Mouse (Mus musculus) hindbrain, embryonic 16.5 days (tissue): ENCODE data around the gene St5. TPM values are rescaled to one million over a fixed set of nuclear protein-coding genes. Genes with fewer than 3 reads are reported as not detected.

ENCODE experiments used
- ATAC-seq: fragments of 200-750 bp; cut with Nextera tagmentation; 2 replicates; pipeline ENCODE4 v1.8.0; 2017; ENCODE audit warnings: moderate TSS enrichment, moderate library complexity
- H3K27ac ChIP-seq: fragments of 300-500 bp; sonication (generic); 2 replicates; pipeline ENCODE4 v1.5.1; 2014; ENCODE audit warnings: low read depth, mild to moderate bottlenecking, control low read depth, low read length, moderate library complexity
- H3K27me3 ChIP-seq: fragments of 300-500 bp; sonication (generic); replicated peaks from 2 replicates; pipeline ENCODE4 v1.6.1; 2014; ENCODE audit warnings: low read length; ENCODE audit not compliant: control insufficient read depth, insufficient read depth
- H3K36me3 ChIP-seq: fragments of 300-500 bp; sonication (generic); 2 replicates; pipeline ENCODE4 v1.6.1; 2014; ENCODE audit warnings: mild to moderate bottlenecking, low read length, moderate library complexity, mixed read lengths; ENCODE audit not compliant: control insufficient read depth, insufficient read depth
- H3K4me1 ChIP-seq: fragments of 300-500 bp; sonication (generic); 2 replicates; pipeline ENCODE4 v1.6.1; 2014; ENCODE audit warnings: low read depth, low read length; ENCODE audit not compliant: control insufficient read depth, insufficient read depth
- H3K4me2 ChIP-seq: fragments of 300-500 bp; sonication (generic); 2 replicates; pipeline ENCODE4 v1.6.1; 2014; ENCODE audit warnings: mild to moderate bottlenecking, low read length, control low read depth, moderate library complexity
- H3K4me3 ChIP-seq: fragments of 300-500 bp; sonication (generic); 2 replicates; pipeline ENCODE4 v1.5.1; 2014; ENCODE audit warnings: mild to moderate bottlenecking, low read length, control low read depth, moderate library complexity
- H3K9ac ChIP-seq: fragments of 300-500 bp; sonication (generic); 2 replicates; pipeline ENCODE4 v1.6.1; 2014; ENCODE audit warnings: low read depth, mild to moderate bottlenecking, control low read depth, low read length, moderate library complexity
- H3K9me3 ChIP-seq: fragments of 300-500 bp; sonication (generic); 2 replicates; pipeline ENCODE4 v1.6.1; 2014; ENCODE audit warnings: mild to moderate bottlenecking, low read length, moderate library complexity; ENCODE audit not compliant: control insufficient read depth
- WGBS: fragments of 180-500 bp; shearing (Covaris S2); extraction: QIAGEN DNeasy Blood & Tissue Kit; methylation state at CpG from one replicate; pipeline ENCODE4 v1.1.7; 2014; 5-methylcytosine and 5-hydroxymethylcytosine counted together
- microRNA-seq: library from miRNA; unstranded; fragments of <30 nt; microRNA quantifications from one replicate; pipeline ENCODE4, GENCODE M21; 2017
- polyA plus RNA-seq: library from polyadenylated mRNA; unstranded; fragments of >200 nt; fragmentation: Nextera tagmentation; extraction: Ambion mirVana; gene quantifications from 2 replicates; pipeline ENCODE4 v1.2.1, GENCODE M21; 2015

The St5 gene
- polyA plus RNA-seq, 1 experiment from 2014 or later: 21.3 TPM

DNA sequence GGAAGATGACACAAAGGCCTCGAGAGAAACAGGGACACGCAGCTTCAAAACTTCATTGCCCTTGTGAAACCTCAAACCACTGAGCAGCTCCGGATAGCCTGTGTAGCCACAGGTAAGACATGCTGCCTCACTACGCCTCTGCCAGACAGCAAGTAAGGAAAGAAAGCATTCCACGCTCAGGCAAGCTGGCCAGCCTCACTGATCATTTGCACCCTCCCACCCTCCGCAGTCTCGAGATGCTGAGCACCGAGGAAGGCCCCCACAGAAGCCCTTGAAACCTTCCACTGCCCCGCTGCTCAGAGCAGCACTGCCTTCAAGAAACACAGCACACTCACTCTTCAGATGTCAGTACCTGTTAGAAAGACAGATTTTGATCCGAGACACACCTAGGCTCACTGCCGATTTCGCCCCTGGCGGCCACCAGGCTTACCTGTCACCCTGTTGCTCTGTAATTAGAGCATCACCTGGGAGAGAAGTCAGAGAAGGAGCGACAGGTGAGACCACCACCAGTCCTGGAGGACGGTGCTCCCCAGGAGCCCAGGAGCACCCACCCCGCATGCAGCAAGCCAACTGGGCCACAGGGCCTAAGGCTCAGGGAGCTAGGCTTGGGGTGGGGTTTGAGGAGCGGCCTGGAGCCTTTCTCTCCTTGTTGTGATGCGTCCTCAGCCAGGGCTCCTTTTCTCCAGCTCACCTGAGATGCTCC, 210.6 kb downstream of the St5 start:
- peak; percentile 43 for ATAC-seq
- H3K4me3 ChIP-seq: peak overlapping the region; percentile 44
- WGBS: 66% methylated on average over 18 of the region's 18 CpGs

DNA sequence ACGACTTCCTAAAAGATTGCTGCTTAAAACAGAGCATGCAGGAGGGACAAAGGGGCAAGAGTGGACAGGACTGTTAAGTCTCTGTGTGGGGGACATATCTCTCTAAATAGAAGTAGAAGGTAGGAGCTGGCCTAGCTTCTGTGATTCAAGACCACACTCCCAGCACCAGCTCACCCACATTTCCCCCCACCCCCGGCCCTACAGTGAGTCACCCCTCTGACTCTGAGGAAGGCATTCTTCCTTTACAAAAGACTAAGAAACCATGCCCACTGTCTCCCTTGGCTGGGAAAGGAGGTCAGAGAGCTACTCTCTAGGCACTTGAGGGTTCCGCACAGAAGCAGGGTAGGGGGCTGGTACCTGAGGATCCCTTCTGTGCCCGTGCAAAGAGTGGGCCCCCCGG, 219.2 kb downstream of the St5 start:
- Histone ChIP-seq H3K4me3 (no peak overlapping the region), H3K9ac (no peak overlapping the region), H3K4me1 (no peaks in the 10 kb centered on the region), H3K27me3 (no peaks in the 10 kb centered on the region), H3K27ac (no peak overlapping the region), H3K9me3 (no peaks in the 10 kb centered on the region), H3K36me3 (no peaks in the 10 kb centered on the region), H3K4me2 (no peak overlapping the region)
- 61% methylated on average over 5 of the region's 5 CpGs for WGBS
- no peak for ATAC-seq

More for the DNA sequence above, 210.6 kb downstream of the St5 start:
- Histone ChIP-seq H3K36me3 (no peaks in the 10 kb centered on the region), H3K27me3 (no peaks in the 10 kb centered on the region), H3K27ac (peak overlapping the region; percentile 62), H3K4me2 (peak overlapping the region; percentile 67), H3K4me1 (peaks cover 20% of the 10 kb centered on the region), H3K9me3 (no peaks in the 10 kb centered on the region), H3K9ac (peak overlapping the region; percentile 64)

DNA sequence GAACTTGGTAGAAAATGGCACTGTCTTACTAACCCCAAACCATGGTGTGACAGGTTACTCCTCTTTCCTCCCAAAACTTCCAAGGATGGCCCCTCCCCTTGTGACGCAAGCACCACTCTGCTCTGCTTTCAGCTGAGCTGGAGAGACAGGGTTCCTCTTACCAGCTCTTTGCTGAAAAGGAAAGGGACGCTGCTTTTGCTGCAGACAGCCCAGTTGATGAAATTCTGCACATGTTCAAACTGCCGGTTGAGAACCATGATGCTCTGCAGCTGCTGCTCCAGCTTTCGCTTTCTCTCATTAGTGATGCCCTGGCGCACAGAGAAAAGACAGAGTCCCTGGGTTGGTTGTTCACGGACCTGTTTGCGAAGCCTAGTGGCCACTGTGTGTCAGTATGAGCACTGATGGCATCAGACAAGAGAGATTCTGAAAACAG, 222.6 kb downstream of the St5 start:
- Histone ChIP-seq H3K27me3 (no peaks in the 10 kb centered on the region), H3K36me3 (no peaks in the 10 kb centered on the region), H3K4me3 (no peak overlapping the region), H3K9ac (no peak overlapping the region), H3K27ac (no peak overlapping the region), H3K4me1 (no peaks in the 10 kb centered on the region), H3K9me3 (no peaks in the 10 kb centered on the region), H3K4me2 (peak overlapping the region; percentile 29; the same call in 1 of the 2 replicates)
- 21% methylated on average over 7 of the region's 7 CpGs for WGBS
- ATAC-seq: peak; percentile 69; the same call in 1 of the 2 replicates

DNA sequence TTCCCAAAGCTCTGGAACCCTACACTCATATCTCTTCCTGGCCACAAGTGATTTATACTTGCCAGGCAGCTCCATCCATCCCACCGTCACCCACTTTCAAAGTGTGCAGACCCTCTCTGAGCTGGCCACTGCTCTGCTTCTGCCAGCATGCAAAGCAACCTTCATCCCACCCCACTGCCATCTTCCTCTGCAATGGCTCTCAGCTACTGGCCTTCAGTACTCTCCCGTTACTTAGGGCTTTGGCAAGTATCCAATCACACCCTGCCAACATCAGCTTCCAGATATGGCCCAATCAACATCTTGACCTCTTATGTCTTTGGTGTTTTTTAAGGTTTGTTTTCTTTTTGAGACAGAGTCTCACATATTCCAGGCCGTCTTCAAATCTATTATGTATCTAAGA, 225.5 kb downstream of the St5 start:
- no peak for ATAC-seq
- Histone ChIP-seq H3K27me3 (no peaks in the 10 kb centered on the region), H3K27ac (no peak overlapping the region), H3K4me2 (no peak overlapping the region), H3K36me3 (no peaks in the 10 kb centered on the region), H3K4me3 (no peak overlapping the region), H3K9me3 (no peaks in the 10 kb centered on the region), H3K4me1 (no peaks in the 10 kb centered on the region), H3K9ac (no peak overlapping the region)
- 81% methylated on average over 3 of the region's 3 CpGs for WGBS

Small RNAs within 50 kb of the gene (microRNA-seq; reads per million reads assigned to microRNA genes)
- gene Gm47284: not detected

Other genes starting within 250 kb of the St5 start
- gene Trim66, start 195.5 kb downstream of the St5 start, polyA plus RNA-seq: 0.91 and 1.4 TPM in 2 replicates
- 76.0 and 80.8 TPM in 2 replicates for gene Rpl27a, start 184.5 kb downstream of the St5 start, polyA plus RNA-seq
- gene Akip1, start 85 bp upstream of the St5 start, polyA plus RNA-seq: 16.7 and 17.7 TPM in 2 replicates
- 0.28 and 0.31 TPM in 2 replicates for gene BC051019, start 20.2 kb upstream of the St5 start, polyA plus RNA-seq
- 0.47 and 0.54 TPM in 2 replicates for gene Ascl3, start 28.1 kb upstream of the St5 start, polyA plus RNA-seq
- 138 and 147 TPM in 2 replicates for gene Tmem9b, start 49.3 kb upstream of the St5 start, polyA plus RNA-seq
- gene Nrip3, start 78.4 kb upstream of the St5 start, polyA plus RNA-seq: 16.4 and 21.6 TPM in 2 replicates
- 2.5 TPM in 2 replicates for gene Scube2, start 162.1 kb upstream of the St5 start, polyA plus RNA-seq